Mouse (Mus musculus) left cerebral cortex, adult 2 months (tissue): ENCODE measurements around the gene Gm10160. TPM values are rescaled to one million over a fixed set of nuclear protein-coding genes. Genes with fewer than 3 reads are reported as not detected.
"Not testable (repeated sequence)": the region's sequence is repeated elsewhere in the genome, so short reads cannot be mapped to it uniquely, and the experiment has no call there.

Experiments used
- DNase-seq, 2 experiments: peaks; one replicate each; pipeline ENCODE4 v3.0.0; 2021 to 2022; ENCODE audit warnings: low spot score in 2 of 2, mixed read lengths in 1 of 2; ENCODE audit errors: extremely low spot score in 1 of 2
- H3K27ac ChIP-seq: fragments of 200-600 bp; 2 replicates; pipeline ENCODE4 v1.8.1; 2022
- H3K4me3 ChIP-seq: fragments of 200-600 bp; 2 replicates; pipeline ENCODE4 v1.8.1; 2022
- CTCF ChIP-seq: fragments of 200-600 bp; IDR thresholded peaks from 2 replicates; pipeline ENCODE4 v1.8.1; 2022; ENCODE audit warnings: antibody characterized with exemption, mild to moderate bottlenecking, moderate library complexity
- intact Hi-C: fragments of 180-260 bp; cut with DNase I; formaldehyde crosslinking; loops from one replicate; pipeline ENCODE4 v1.15.1; 2025
- total RNA-seq, 2 experiments: library from RNA; stranded (reverse); gene quantifications; 2 replicates each; pipeline ENCODE4 v1.2.3; 2021

Gm10160 gene
- total RNA-seq, 2 experiments from 2014 or later, result not detected

DNA sequence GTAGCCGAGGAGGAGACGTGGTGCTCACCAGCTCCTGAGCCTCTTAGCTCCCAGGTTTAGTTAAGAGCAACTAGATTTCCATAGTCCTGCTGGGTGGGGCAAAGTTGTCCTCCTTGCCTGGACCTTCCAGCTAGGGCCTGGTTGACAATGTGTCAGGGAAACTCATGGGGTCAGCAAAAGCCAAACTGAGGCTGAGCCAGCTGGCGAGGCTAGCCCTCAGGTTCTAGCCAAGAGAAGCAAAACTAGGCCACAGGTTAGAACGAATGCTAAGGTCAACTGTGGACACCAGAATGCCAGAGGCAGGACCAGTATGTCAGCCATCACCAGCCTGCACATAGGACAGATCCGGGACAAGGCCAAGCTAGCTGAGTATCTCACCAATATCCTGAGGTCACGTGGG is 14.2 kb downstream of the Gm10160 start:
- intact Hi-C loops, result no loop called here
- H3K4me3 ChIP-seq, result no peak overlapping the region
- H3K27ac ChIP-seq, result peak overlapping the region; percentile 76
- no peak for DNase-seq
- TF ChIP-seq CTCF, result no peak

DNA sequence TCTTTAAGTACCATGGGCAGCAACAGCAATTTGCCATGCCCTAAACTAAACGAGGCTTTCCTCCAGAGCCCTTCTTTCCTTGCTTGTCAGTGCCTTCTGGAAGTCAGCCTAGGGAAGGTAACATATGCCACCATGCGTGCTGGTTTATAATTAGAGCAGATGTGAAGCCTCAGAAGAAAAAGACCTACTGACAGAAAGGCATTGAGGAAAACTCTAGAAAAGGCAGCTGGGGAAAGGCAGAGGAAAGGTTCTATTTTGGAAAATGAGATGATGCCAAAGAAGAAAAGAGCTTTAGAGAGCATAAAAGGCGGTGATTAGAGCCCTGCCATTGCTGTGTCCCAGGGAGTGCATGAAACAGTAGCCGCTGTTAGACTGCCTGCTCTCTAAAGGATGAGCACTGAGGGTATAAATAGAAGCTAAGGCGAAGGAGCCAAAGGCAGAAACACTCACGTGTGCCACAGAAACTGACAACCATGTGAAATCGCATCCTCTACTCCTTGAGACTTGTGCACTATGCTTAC is 14.9 kb downstream of the Gm10160 start:
- DNase-seq, result peak; percentile 19 to 31
- Histone ChIP-seq H3K4me3 (no peak overlapping the region), H3K27ac (peak overlapping the region; percentile 76)
- intact Hi-C loops, result no loop called here
- no peak for TF ChIP-seq CTCF

DNA sequence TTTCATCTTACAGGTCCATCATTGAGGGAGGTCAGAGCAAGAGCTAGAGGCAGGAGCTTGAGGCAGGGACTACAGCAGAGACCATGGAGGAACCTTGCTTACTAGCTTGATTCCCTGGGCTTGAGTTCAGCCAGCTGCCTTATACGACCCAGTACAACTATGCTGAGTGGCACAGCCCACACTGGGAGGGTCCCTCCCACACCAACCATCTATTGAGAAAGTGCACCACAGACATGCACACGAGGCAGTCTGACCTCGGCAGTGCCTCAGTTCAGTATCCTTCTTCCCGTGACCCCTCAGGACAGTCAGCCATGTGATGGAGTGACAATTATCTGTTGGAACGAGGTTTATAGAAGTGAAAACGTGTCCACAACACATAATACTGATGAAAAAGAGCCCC is 15.8 kb downstream of the Gm10160 start:
- intact Hi-C loops, result no loop called here

DNA sequence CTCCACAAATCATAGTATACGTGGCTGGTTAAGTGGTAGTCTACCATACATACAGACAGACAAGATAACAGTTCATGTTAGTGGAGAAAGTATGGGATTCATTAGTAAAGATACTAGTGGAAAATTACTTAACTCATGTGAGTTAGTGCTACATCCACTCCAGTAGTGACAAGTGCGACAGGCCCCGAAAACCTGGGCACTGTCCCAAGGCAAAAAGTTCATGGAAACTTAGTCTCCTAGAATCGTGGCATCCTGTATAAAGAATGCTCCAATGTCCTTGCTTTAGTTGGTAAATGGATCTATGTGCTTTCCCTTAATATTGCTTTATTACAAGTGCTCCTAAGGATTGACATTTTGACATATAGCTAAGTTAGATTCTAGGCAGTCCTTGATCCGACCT is 17.8 kb downstream of the Gm10160 start:
- H3K4me3 ChIP-seq, H3K27ac ChIP-seq, intact Hi-C loops, DNase-seq: not testable (repeated sequence)

More for the DNA sequence above, 15.8 kb downstream of the Gm10160 start:
- TF ChIP-seq CTCF, result no peak
- no peak overlapping the region for H3K4me3 ChIP-seq
- DNase-seq, result no peak
- H3K27ac ChIP-seq, result peak overlapping the region; percentile 76; the same call in 1 of the 2 replicates

DNA sequence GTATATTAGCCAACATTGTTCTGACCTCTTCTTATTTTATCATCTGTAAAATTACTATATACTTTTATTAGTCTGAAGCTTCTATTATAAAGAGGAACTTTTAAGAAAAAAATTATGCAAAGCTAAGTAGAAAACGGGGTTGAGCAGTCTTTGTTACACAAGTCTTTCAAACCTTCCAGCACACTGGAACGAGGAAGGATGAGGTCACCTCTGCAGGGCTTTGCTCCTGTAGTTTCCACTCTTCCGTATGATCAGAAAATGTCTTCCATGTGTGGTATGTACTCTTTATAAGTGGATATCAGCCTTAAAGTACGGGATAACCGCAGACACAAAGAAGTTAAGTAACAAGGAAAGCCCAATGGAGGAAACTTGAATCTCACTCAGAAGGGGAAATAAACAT is 20.2 kb downstream of the Gm10160 start:
- intact Hi-C loops, result no loop called here
- DNase-seq, result no peak
- H3K27ac ChIP-seq, result no peak overlapping the region
- no peak overlapping the region for H3K4me3 ChIP-seq
- no peak for TF ChIP-seq CTCF

DNA sequence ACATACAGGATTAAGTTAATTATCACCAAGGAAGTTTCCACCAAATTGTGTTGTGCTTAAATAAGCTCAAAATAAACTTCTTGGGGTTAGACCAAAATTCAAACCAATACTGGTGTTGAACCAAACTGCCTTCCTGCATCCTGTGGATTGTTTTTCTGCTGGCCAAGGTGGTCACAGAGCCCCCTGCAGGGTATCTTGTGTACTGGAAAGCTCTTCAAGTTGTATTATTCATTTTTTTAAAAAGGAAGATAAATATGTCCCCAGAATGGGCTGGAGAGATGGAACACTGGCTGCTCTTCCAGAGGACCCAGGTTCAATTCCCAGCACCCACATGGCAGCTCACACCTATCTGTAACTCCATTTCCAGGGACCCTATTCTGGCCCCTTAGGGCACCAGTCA is 20.7 kb downstream of the Gm10160 start:
- no peak; the same call in none of the 2 replicates for TF ChIP-seq CTCF
- Histone ChIP-seq H3K27ac (no peak overlapping the region), H3K4me3 (no peak overlapping the region)
- DNase-seq, result no peak
- intact Hi-C loops, result no loop called here

DNA sequence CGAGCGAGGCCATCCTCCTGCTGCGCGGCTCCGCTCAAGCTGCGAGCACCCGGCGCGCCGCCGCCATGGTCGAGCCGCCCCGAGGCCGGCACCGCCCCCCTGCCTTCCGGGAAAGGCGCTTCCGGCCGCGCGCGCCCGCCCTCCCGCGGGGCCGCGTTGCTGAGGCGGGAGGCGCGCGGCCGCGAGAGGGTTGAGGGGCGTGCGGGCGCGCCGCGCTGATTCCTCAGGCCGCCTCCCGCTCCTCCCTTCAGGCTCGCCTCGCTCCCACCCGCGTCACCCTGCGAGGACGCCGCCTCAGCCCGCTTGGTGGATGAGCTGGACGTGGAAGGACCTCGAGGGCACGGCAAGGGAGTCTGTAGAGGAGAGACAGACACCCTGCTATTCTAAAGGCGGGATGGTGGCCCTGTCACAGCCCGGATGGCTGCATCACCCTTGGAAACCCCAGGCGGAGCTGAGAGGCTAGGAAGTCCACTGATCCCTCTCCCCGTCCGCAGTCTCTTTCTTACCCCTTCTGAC is 26.2 kb downstream of the Gm10160 start, which contains the start of gene Btbd1:
TSS of gene Btbd1 (minus strand) at position 53 of the 516 bp plus-strand sequence.
- TF ChIP-seq CTCF, result no peak
- H3K4me3 ChIP-seq, result peak within 1 kb of the TSS; percentile 89
- H3K27ac ChIP-seq, result peak within 1 kb of the TSS; percentile 96
- DNase-seq, result peak; percentile 82 to 89
- intact Hi-C loops, result loop anchor here (1.0 to 2.0 kb wide), 2 partner anchors 31 to 67 kb away; partner anchors contain the start of gene Ramac

DNA sequence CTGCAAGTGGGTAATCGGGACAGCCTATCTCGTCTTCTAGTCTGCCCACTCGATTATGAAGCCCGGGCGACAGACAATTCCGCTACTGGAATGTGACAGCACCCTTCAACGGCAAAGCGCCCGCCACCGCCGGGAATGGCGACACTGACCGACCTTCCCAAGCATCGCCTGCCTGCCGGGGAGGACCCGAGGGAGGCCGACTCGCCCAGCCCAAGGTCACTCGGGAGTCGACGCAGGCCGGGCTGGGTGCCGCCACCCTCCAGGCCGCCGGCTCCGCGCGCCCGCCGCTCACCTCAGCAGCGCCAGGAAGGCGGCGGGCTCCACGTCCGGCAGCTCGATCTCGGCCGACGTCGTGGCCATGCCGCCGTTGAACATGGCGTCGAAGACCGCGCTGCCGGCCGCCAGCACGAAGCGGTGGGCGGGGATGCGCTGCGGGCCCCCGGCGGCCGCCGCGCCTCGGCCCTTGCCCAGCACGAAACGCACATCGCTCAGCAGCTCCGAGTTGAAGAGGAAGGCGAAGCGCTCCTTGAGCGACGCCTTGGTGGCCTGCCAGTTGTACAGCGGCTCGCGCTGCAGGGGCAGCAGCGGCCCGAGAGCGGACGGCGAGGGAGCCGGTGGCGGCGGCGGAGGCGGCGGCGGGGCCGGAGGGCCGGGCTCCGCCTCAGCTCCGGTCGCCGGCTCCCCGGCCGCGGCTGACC is 26.8 kb downstream of the Gm10160 start:
- TF ChIP-seq CTCF, result no peak
- H3K27ac ChIP-seq, result peak overlapping the region; percentile 85
- intact Hi-C loops, result loop anchor here (1.0 to 2.0 kb wide), 4 partner anchors 31 to 104 kb away; partner anchors contain the start of genes 3110040N11Rik and Ramac
- no peak for DNase-seq
- H3K4me3 ChIP-seq, result peak overlapping the region; percentile 89

DNA sequence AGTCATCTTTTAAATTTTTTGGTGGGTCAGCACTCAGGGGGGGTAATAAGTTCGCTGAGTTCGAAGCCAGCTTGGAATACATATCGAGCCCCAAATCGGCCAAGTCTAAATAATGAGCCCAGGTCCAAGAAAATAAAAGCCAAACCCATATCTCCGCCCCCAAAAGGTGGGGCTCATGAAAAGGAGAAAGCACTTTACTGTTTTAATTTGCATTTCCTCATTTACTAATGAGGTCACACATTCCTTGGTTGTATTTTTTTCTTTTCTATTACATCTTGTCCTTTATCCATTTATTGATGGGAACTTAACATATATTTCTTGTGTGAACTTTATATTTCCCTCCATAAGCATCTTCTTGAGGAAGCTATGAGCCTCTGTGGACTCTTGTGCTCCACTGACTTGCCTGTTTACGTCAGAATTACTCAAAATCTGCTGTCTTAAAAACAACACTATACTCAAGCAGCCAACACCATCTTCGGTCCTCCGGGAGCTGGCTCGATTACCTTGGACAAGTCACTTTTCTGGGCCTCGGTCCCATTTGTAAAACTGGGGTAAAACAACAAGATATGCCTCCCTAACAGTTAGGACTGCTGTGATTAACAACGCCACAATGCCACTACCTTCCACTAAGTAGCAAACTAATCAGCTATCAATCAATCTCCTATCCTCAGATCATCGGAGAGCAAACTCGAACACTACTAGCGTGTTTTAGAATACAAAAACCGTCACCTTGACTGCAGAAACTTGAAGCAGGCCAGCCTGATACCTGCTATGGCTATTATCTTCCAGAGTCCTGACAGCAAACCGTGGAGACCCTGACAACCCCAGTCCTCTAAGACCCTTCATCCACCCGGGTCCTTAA is 27.6 kb downstream of the Gm10160 start:
- TF ChIP-seq CTCF, result no peak
- peak overlapping the region; percentile 89 for H3K4me3 ChIP-seq
- H3K27ac ChIP-seq, result peak overlapping the region; percentile 85
- intact Hi-C loops, result loop anchor here (1.0 to 2.0 kb wide), 3 partner anchors 39 to 105 kb away; partner anchors contain the start of genes 3110040N11Rik and Ramac
- DNase-seq, result peak in 1 of 2 experiments; percentile 16

DNA sequence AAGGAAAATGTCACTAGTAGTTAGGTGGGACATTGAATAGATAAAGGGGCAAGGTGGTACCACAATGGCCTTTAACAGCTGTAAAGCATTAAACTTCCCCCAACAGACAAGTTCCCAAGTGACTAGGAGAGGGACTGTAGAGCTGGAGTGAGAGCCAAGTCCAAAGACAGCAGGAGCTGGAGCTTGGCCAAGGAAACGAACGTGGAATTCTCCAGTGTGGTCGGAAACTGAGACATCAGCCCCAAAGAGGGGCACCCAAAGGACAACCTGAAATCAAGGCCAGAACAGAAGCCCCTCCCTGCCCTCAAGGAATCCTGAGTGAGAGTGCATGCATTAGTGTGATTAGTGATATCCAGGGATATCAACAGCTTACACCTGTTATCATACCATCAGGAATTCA is 30.2 kb downstream of the Gm10160 start:
- Histone ChIP-seq H3K4me3 (no peak overlapping the region), H3K27ac (no peak overlapping the region)
- intact Hi-C loops, result no loop called here
- DNase-seq, result no peak
- no peak for TF ChIP-seq CTCF

DNA sequence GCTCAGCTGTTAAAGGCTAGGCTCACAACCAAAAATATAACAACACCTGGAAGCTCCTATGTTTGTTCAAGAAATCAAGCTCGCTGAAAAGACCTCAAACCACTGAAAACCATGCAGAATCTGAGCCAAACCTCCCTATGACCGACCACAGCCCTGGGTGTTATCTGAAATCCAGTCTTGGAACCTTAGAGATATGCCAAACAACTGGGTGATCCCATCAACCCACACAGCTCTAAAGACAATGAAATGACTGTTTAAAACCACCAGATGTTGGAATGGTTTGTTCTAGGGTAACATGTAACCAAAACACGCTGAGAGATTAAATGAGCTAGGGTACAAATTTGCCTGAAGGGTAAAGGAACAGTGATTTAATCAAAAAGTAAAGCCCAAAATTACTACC is 30.7 kb downstream of the Gm10160 start:
- DNase-seq, result no peak
- intact Hi-C loops, result no loop called here
- Histone ChIP-seq H3K27ac (no peak overlapping the region), H3K4me3 (no peak overlapping the region)
- no peak for TF ChIP-seq CTCF

DNA sequence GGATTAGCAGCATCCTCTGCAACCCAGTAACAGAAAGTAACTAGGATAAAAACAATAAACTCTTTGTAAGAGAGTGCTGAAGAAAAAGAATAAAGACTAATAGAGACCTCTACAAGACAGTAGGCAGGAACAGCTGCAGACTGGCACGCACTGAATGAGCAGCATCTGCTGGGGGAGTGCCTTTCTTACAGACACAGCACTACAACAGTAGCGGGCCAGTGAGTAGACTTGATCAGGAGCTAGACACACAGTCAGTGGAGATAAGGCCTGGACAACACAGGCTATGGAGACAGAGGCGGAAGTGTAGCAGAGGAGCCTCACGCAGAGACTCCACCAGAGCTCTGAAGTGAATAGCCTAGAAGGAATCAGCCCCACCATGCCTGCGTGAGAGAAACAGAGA is 49.5 kb downstream of the Gm10160 start:
- no peak for DNase-seq
- Histone ChIP-seq H3K27ac (no peak overlapping the region), H3K4me3 (no peak overlapping the region)
- intact Hi-C loops, result no loop called here
- TF ChIP-seq CTCF, result no peak

Other genes starting within 250 kb of the Gm10160 start
- 10 to 100 TPM; 68.1 to 77.5 TPM for gene Homer2, start 148.3 kb downstream of the Gm10160 start, total RNA-seq
- gene Ramac, start 92.9 kb downstream of the Gm10160 start, total RNA-seq, result 10 to 100 TPM; 80.9 to 88.7 TPM
- gene 3110040N11Rik, start 66.3 kb downstream of the Gm10160 start, total RNA-seq, result 10 to 100 TPM; 25.1 to 25.9 TPM
- gene Btbd1, start 26.4 kb downstream of the Gm10160 start, total RNA-seq, result 100 to 1,000 TPM; 110 to 111 TPM
- 10 to 100 TPM; 30.9 to 33.7 TPM for gene Tm6sf1, start 3.2 kb upstream of the Gm10160 start, total RNA-seq
- gene Hdgfl3, start 78.7 kb upstream of the Gm10160 start, total RNA-seq, result 10 to 100 TPM; 77.9 to 78.9 TPM
- gene Bnc1, start 136.5 kb upstream of the Gm10160 start, total RNA-seq, result not detected